Mouse (Mus musculus) brain, embryonic 14.5 days (tissue): Measurements from ENCODE around the gene Mipep.

Source experiments
- CTCF ChIP-seq: fragments of 200-500 bp; IDR thresholded peaks from 2 replicates; pipeline ENCODE4 v1.5.1; 2012; ENCODE audit warnings: inconsistent platforms, mild to moderate bottlenecking, moderate library complexity, borderline replicate concordance; ENCODE audit not compliant: insufficient read depth, insufficient read length; ENCODE audit errors: extremely low read depth
- POLR2A ChIP-seq: fragments of 200-500 bp; IDR thresholded peaks from 2 replicates; pipeline ENCODE4 v1.6.1; 2012; ENCODE audit warnings: mild to moderate bottlenecking, inconsistent platforms, borderline replicate concordance; ENCODE audit not compliant: poor library complexity, insufficient read depth, insufficient read length, severe bottlenecking; ENCODE audit errors: extremely low read depth

DNA sequence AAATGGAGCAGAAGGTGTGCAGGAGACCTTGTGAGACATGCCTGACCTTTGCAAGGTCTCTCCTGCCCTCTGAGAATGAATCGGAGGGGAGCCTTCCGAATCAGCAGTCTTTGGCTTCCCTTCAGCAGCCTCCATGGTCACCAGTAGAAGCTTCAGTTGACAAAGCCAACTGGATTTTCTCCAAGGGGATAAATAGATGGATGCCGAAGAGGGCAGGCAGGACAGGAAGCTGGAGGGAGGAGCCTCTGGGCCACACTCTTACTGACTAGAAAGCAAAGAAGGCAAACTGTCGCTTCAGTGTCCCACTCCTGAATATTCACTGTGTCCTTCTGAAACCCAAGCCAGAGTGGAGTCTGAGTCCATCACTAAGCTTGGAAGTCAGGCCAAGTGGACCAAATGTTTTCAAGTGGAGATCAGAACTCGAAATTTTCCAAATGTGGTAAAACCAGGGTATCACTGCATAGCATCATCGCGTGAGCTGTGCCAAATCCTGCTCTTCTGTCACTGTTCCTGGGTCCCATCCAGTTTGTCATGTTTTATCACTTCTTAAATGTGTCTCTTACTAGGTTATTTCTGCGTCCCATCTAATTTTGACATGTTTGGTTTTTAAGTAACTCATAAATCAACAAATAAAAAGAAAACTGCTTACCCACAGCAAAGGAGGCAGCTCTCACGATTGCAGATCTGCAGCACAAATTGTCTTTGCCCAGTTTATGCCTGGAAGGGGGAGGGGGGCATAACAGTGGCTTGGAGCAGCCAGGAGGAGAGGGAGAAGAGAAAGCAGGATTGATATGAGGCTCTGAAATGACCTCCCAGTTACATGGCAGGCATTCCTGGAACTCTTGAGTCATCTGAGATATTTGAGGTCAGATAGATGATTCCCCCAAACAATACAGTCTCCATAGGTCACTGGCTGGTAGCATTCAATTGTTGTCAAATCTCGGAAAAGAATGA, 122.3 kb downstream of the Mipep start:
- TF ChIP-seq CTCF: no peak
- TF ChIP-seq POLR2A: no peak
